Mouse (Mus musculus) ES-E14 (cell line): ENCODE results near the gene Atrip.

Experiments used
- HCFC1 ChIP-seq: IDR thresholded peaks from 2 replicates; pipeline ENCODE4 v1.6.1; 2012; ENCODE audit warnings: low read length, inconsistent platforms, borderline replicate concordance; ENCODE audit not compliant: insufficient read depth
- MAFK ChIP-seq: IDR thresholded peaks from 2 replicates; pipeline ENCODE4 v1.6.1; 2014; ENCODE audit warnings: mild to moderate bottlenecking, low read depth, low read length, inconsistent platforms; ENCODE audit not compliant: insufficient read depth
- ZC3H11A ChIP-seq: IDR thresholded peaks from 2 replicates; pipeline ENCODE4 v1.6.1; 2012; ENCODE audit warnings: low read depth, mild to moderate bottlenecking, inconsistent platforms, low read length, borderline replicate concordance
- ZNF384 ChIP-seq: IDR thresholded peaks from 2 replicates; pipeline ENCODE4 v1.6.1; 2012; ENCODE audit warnings: low read depth, low read length, inconsistent platforms

- no peak for TF ChIP-seq MAFK
- TF ChIP-seq ZC3H11A, result no peak
- no peak for TF ChIP-seq HCFC1
- no peak for TF ChIP-seq ZNF384
Measured at GRCm38 (mm10) chr9:109100307-109100928, 26.5 kb upstream of the Atrip start.
